ENCODE assay signal across 11 mouse cellular contexts in the genomic region with DNA sequence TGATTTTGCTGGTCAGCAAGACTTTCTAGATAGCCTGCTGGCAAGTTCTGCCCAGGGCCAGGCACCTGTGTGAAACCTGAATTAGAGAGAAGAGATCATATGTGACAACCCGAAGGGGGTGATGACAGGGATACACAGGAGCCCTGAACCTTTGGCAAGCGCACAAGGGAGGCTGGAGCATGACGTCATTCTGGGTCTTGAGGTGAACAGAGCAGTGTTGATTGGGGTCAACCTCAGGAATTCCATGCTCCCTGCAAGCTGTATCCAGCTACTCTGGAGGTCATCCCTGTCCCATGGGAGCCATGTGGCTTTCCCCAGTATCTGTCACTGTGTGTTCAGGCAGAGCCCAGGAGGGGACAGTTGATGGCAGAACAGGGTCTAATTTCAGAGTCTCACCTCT. TPM values are rescaled to one million over a fixed set of nuclear protein-coding genes. Genes with fewer than 3 reads are reported as not detected.
A peak's percentile ranks its signal among the peaks of the same experiment; 100 is the strongest.
DNase-seq lines count a peak whose midpoint lies in the region; ATAC-seq lines count a peak whose summit lies in the region.
"Had no signal": no experiment of that assay in that cellular context is flagged by ENCODE, and none has a peak within 500 bp of the region (broad histone marks: within the 10 kb centered on the region; RNA-seq: fewer than 3 reads in every experiment).

No protein-coding gene starts in this region.

- no peaks in the 10 kb centered on the region for H3K27me3 ChIP-seq in heart, embryonic 16.5 days (ENCODE audit: control insufficient read depth, insufficient read depth, low read length)
- no peaks in the 10 kb centered on the region for H3K27me3 ChIP-seq in limb, embryonic 13.5 days
- H3K27me3 ChIP-seq: liver, embryonic 13.5 days; megakaryocyte, embryonic 14.5 days had no signal

- peaks cover 89% of the 10 kb centered on the region for H3K4me1 ChIP-seq in heart, embryonic 16.5 days (ENCODE audit: control insufficient read depth, insufficient read depth, low read length)
- peaks cover 100% of the 10 kb centered on the region for H3K4me1 ChIP-seq in limb, embryonic 13.5 days

- DNase-seq in heart, adult 18-20 months, result no peak
- DNase-seq in 3T3-L1 (ENCODE audit: low read depth, low spot score), result peak; percentile 55
- peak; percentile 84 for DNase-seq in Muller cell, postnatal 12 days (ENCODE audit: inconsistent ontology term)
- no peak for DNase-seq in urinary bladder, adult 2 months (ENCODE audit: low spot score)
- DNase-seq: cerebellum, adult 9-10 months; liver, embryonic 13.5 days; right cerebral cortex, adult 18-20 months had no signal

- no peak overlapping the region for H3K9ac ChIP-seq in heart, embryonic 16.5 days (ENCODE audit: low read length)
- H3K9ac ChIP-seq in limb, embryonic 13.5 days, result peak overlapping the region; percentile 15
- H3K9ac ChIP-seq: liver, embryonic 13.5 days had no signal

- no peak for ATAC-seq in heart, embryonic 16.5 days (replicated peaks; ENCODE audit: extremely low read depth, insufficient read depth, low FRiP score)
- no peak for ATAC-seq in limb, embryonic 13.5 days (ENCODE audit: low FRiP score, low read depth)
- ATAC-seq in erythroblast, adult 5-6 weeks (replicated peaks; ENCODE audit: low FRiP score, poor library complexity, severe bottlenecking), result no peak

- 28% methylated on average over 3 of the region's 3 CpGs for WGBS in heart, embryonic 16.5 days
- WGBS in limb, embryonic 13.5 days, result 50% methylated on average over 3 of the region's 3 CpGs

- no peak overlapping the region for H3K4me2 ChIP-seq in heart, embryonic 16.5 days (ENCODE audit: low read depth, low read length)
- H3K4me2 ChIP-seq in limb, embryonic 13.5 days (replicated peaks), result peak overlapping the region; percentile 37; the same call in 1 of the 2 replicates
- H3K4me2 ChIP-seq: liver, embryonic 13.5 days had no signal

- no peak overlapping the region for H3K4me3 ChIP-seq in heart, embryonic 16.5 days (ENCODE audit: low read length)
- no peak overlapping the region for H3K4me3 ChIP-seq in limb, embryonic 13.5 days
- H3K4me3 ChIP-seq: liver, embryonic 13.5 days; megakaryocyte, embryonic 14.5 days had no signal

- peak overlapping the region; percentile 67 for H3K27ac ChIP-seq in heart, embryonic 16.5 days (ENCODE audit: low read length)
- peak overlapping the region; percentile 55; the same call in 1 of the 2 replicates for H3K27ac ChIP-seq in limb, embryonic 13.5 days

- no peaks in the 10 kb centered on the region for H3K9me3 ChIP-seq in heart, embryonic 16.5 days (replicated peaks; ENCODE audit: control insufficient read depth, low read length)
- no peaks in the 10 kb centered on the region for H3K9me3 ChIP-seq in limb, embryonic 13.5 days
- H3K9me3 ChIP-seq: liver, embryonic 13.5 days; megakaryocyte, embryonic 14.5 days had no signal

- no peaks in the 10 kb centered on the region for H3K36me3 ChIP-seq in heart, embryonic 16.5 days (ENCODE audit: control insufficient read depth, insufficient read depth)
- H3K36me3 ChIP-seq in limb, embryonic 13.5 days, result peaks cover 12% of the 10 kb centered on the region; the same call in 1 of the 2 replicates
- H3K36me3 ChIP-seq: liver, embryonic 13.5 days had no signal

RNA-seq across cellular contexts. Expression of a gene that starts 38.0 kb away (rescaled TPM):
- polyA plus RNA-seq in heart, embryonic 16.5 days (2015; fragmentation: Nextera tagmentation; extraction: Ambion mirVana), result 20.6 and 22.6 TPM in 2 replicates
- total RNA-seq in heart, adult 18-20 months (2021), result 10 to 100 TPM; 32.5 to 38.5 TPM
- 66.7 and 68.6 TPM in 2 replicates for polyA plus RNA-seq in limb, embryonic 13.5 days (2015; fragmentation: Nextera tagmentation; extraction: Ambion mirVana)
- total RNA-seq in erythroblast, adult 5-6 weeks (2015; ENCODE audit: low replicate concordance), result 20.6 and 25.3 TPM in 2 replicates
- total RNA-seq in erythroblast, adult 5-6 weeks (2017; ENCODE audit: low replicate concordance), result 1.4 and 12.3 TPM in 2 replicates
- 15.3 and 31.4 TPM in 2 replicates for polyA plus RNA-seq in urinary bladder, adult 2 months (2012; rRNA removed)

Comparison
In these comparisons a context has a peak if more than half of its experiments do, and no peak if none do; other contexts are left out.
1. DNase-seq: peak in 3T3-L1 (single experiment) and Muller cell, postnatal 12 days (single experiment); none in heart, adult 18-20 months (0 of 2) and urinary bladder, adult 2 months (single experiment).